Mouse (Mus musculus): ENCODE results near the gene Hbp1. TPM values are rescaled to one million over a fixed set of nuclear protein-coding genes. Genes with fewer than 3 reads are reported as not detected.

Hbp1 gene
- total and polyA plus RNA-seq, 2 experiments, result 57.3 to 117 TPM

DNA sequence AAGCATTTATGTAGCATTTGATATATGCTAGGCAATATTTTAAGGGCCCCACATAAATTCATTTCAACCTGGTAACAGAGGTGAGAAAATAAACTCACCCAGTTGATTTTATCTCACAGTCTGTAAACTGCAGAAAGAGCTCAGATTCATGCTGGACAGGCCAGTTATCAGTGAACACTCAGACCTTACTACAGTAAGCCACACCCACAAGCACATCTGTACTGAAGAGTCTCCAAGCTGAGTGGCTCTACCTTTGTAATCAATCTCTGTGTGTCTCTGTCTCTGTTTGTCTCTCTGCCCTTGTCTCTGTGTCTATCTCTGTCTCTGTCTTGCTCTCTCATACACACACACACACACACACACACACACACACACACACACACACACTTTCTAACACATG lies 39.4 kb upstream of the Hbp1 start:
- TF ChIP-seq POLR2A (IDR thresholded peaks at IDR 0.05; ENCODE audit: extremely low read depth, insufficient read depth, low read length) (no peak), CTCF (IDR thresholded peaks at IDR 0.05; ENCODE audit: low read depth, low read length) (no peak)
- H3K4me3 ChIP-seq (ENCODE audit: insufficient read depth, low read depth, low read length), result no peak overlapping the region
- H3K9ac ChIP-seq (ENCODE audit: low read depth, low read length), result no peak overlapping the region
- no peaks in the 10 kb centered on the region for H3K79me2 ChIP-seq (ENCODE audit: control insufficient read depth, insufficient read depth, low read length)
- no peak overlapping the region for H3K27ac ChIP-seq (replicated peaks; ENCODE audit: insufficient read depth, low read depth, low read length)
- H3K36me3 ChIP-seq (ENCODE audit: control insufficient read depth, insufficient read depth, low read length), result no peaks in the 10 kb centered on the region
- H3K4me1 ChIP-seq (ENCODE audit: control insufficient read depth, insufficient read depth, low read length), result no peaks in the 10 kb centered on the region
- no peaks in the 10 kb centered on the region for H3K27me3 ChIP-seq (ENCODE audit: control insufficient read depth, insufficient read depth, low read length)
- DNase-seq (ENCODE audit: extremely low read depth, low read depth, low spot score), result no peak

DNA sequence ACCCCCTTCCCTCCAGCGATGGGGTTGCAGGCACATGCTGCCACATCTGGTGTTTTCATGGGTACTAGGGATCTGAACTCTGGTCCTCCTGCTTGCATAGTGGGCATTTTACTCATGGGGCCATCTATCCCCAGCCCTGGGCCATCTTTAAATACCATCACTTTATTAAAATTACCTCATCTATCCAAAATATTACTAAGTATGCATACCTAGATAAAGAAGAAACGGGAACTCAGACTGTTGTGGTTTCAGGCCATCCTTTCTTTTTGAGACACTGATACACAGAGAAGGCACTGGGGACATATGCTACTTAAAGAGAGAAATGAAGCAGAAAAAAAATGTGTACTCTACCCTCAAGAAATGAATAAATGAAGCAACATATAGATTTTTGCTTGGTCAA lies 36.1 kb upstream of the Hbp1 start:
- Histone ChIP-seq H3K4me1 (ENCODE audit: control insufficient read depth, insufficient read depth, low read length) (no peaks in the 10 kb centered on the region), H3K36me3 (ENCODE audit: control insufficient read depth, insufficient read depth, low read length) (no peaks in the 10 kb centered on the region), H3K79me2 (ENCODE audit: control insufficient read depth, insufficient read depth, low read length) (no peaks in the 10 kb centered on the region), H3K9ac (ENCODE audit: low read depth, low read length) (no peak overlapping the region), H3K4me3 (ENCODE audit: insufficient read depth, low read depth, low read length) (no peak overlapping the region), H3K27ac (replicated peaks; ENCODE audit: insufficient read depth, low read depth, low read length) (no peak overlapping the region), H3K27me3 (ENCODE audit: control insufficient read depth, insufficient read depth, low read length) (no peaks in the 10 kb centered on the region)
- TF ChIP-seq CTCF (IDR thresholded peaks at IDR 0.05; ENCODE audit: low read depth, low read length) (no peak), POLR2A (IDR thresholded peaks at IDR 0.05; ENCODE audit: extremely low read depth, insufficient read depth, low read length) (no peak)
- no peak for DNase-seq (ENCODE audit: extremely low read depth, low read depth, low spot score)
- WGBS, result 86% methylated on average over 2 of the region's 2 CpGs

DNA sequence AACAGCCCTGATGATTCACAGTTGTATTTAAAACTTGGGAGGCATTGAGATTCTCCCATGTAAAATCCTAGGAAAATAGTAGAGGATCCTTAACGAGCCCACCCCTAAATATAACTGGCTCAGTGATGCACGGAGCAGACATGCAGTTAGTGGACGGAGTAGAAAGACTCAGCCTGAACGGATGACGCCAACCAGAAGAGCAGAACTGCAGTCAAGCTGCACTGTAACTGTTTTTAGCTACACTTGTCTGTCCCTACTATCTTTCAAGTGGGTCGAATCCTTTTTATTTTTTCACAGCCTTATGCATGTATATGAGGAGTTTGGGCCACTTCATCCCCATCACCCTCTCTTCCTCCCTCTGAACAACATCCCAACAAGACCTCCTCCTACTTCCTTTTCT lies 35.4 kb upstream of the Hbp1 start:
- no peaks in the 10 kb centered on the region for H3K36me3 ChIP-seq (ENCODE audit: control insufficient read depth, insufficient read depth, low read length)
- H3K4me1 ChIP-seq (ENCODE audit: control insufficient read depth, insufficient read depth, low read length), result no peaks in the 10 kb centered on the region
- H3K27me3 ChIP-seq (ENCODE audit: control insufficient read depth, insufficient read depth, low read length), result no peaks in the 10 kb centered on the region
- TF ChIP-seq CTCF (IDR thresholded peaks at IDR 0.05; ENCODE audit: low read depth, low read length) (no peak), POLR2A (IDR thresholded peaks at IDR 0.05; ENCODE audit: extremely low read depth, insufficient read depth, low read length) (no peak)
- no peak for DNase-seq (ENCODE audit: extremely low read depth, low read depth, low spot score)
- H3K4me3 ChIP-seq (ENCODE audit: insufficient read depth, low read depth, low read length), result no peak overlapping the region
- H3K27ac ChIP-seq (replicated peaks; ENCODE audit: insufficient read depth, low read depth, low read length), result no peak overlapping the region
- no peak overlapping the region for H3K9ac ChIP-seq (ENCODE audit: low read depth, low read length)
- H3K79me2 ChIP-seq (ENCODE audit: control insufficient read depth, insufficient read depth, low read length), result no peaks in the 10 kb centered on the region
- 92% methylated on average over 6 of the region's 6 CpGs for WGBS

GRCm38 (mm10) chr12:31984664-31985063 lies 34.3 kb upstream of the Hbp1 start:
- Histone ChIP-seq H3K79me2 (ENCODE audit: control insufficient read depth, insufficient read depth, low read length) (no peaks in the 10 kb centered on the region), H3K36me3 (ENCODE audit: control insufficient read depth, insufficient read depth, low read length) (no peaks in the 10 kb centered on the region), H3K27me3 (ENCODE audit: control insufficient read depth, insufficient read depth, low read length) (no peaks in the 10 kb centered on the region)

DNA sequence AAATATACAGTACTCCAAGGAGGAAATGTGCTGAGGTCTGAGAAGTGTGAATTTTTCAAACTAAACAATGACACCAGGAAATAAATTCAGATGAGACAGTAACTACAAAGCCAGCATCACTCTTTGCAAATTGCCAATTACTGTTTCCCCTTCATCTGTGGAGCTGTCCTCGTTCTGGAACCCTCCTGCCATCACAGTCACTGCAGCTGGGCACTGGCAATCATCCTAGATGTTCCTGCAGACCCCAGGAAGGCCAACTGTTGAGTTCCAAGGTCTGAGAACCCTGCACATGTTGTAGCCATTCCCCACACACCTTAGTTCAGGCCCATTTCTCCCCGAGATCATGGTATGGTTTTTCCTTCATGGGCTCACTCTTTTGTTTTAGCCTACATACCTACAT lies 33.9 kb upstream of the Hbp1 start:
- no peak overlapping the region for H3K4me3 ChIP-seq (ENCODE audit: insufficient read depth, low read depth, low read length)
- H3K9ac ChIP-seq (ENCODE audit: low read depth, low read length), result no peak overlapping the region
- H3K27ac ChIP-seq (replicated peaks; ENCODE audit: insufficient read depth, low read depth, low read length), result no peak overlapping the region
- H3K4me1 ChIP-seq (ENCODE audit: control insufficient read depth, insufficient read depth, low read length), result no peaks in the 10 kb centered on the region
- TF ChIP-seq CTCF (IDR thresholded peaks at IDR 0.05; ENCODE audit: low read depth, low read length) (no peak), POLR2A (IDR thresholded peaks at IDR 0.05; ENCODE audit: extremely low read depth, insufficient read depth, low read length) (no peak)
- WGBS, result 67% methylated on average over 2 of the region's 2 CpGs
- no peaks in the 10 kb centered on the region for H3K79me2 ChIP-seq (ENCODE audit: control insufficient read depth, insufficient read depth, low read length)
- DNase-seq (ENCODE audit: extremely low read depth, low read depth, low spot score), result no peak
- no peaks in the 10 kb centered on the region for H3K27me3 ChIP-seq (ENCODE audit: control insufficient read depth, insufficient read depth, low read length)
- no peaks in the 10 kb centered on the region for H3K36me3 ChIP-seq (ENCODE audit: control insufficient read depth, insufficient read depth, low read length)

More at GRCm38 (mm10) chr12:31984664-31985063, 34.3 kb upstream of the Hbp1 start:
- H3K9ac ChIP-seq (ENCODE audit: low read depth, low read length), result no peak overlapping the region
- 81% methylated on average over 12 of the region's 12 CpGs for WGBS
- no peak overlapping the region for H3K27ac ChIP-seq (replicated peaks; ENCODE audit: insufficient read depth, low read depth, low read length)
- TF ChIP-seq POLR2A (IDR thresholded peaks at IDR 0.05; ENCODE audit: extremely low read depth, insufficient read depth, low read length) (no peak), CTCF (IDR thresholded peaks at IDR 0.05; ENCODE audit: low read depth, low read length) (no peak)
- DNase-seq (ENCODE audit: extremely low read depth, low read depth, low spot score), result no peak
- no peak overlapping the region for H3K4me3 ChIP-seq (ENCODE audit: insufficient read depth, low read depth, low read length)
- H3K4me1 ChIP-seq (ENCODE audit: control insufficient read depth, insufficient read depth, low read length), result no peaks in the 10 kb centered on the region

GRCm38 (mm10) chr12:31983769-31984168 lies 33.4 kb upstream of the Hbp1 start:
- Histone ChIP-seq H3K27ac (replicated peaks; ENCODE audit: insufficient read depth, low read depth, low read length) (no peak overlapping the region), H3K4me1 (ENCODE audit: control insufficient read depth, insufficient read depth, low read length) (no peaks in the 10 kb centered on the region), H3K9ac (ENCODE audit: low read depth, low read length) (no peak overlapping the region), H3K79me2 (ENCODE audit: control insufficient read depth, insufficient read depth, low read length) (no peaks in the 10 kb centered on the region), H3K36me3 (ENCODE audit: control insufficient read depth, insufficient read depth, low read length) (no peaks in the 10 kb centered on the region), H3K27me3 (ENCODE audit: control insufficient read depth, insufficient read depth, low read length) (no peaks in the 10 kb centered on the region), H3K4me3 (ENCODE audit: insufficient read depth, low read depth, low read length) (no peak overlapping the region)
- no peak for DNase-seq (ENCODE audit: extremely low read depth, low read depth, low spot score)
- TF ChIP-seq POLR2A (IDR thresholded peaks at IDR 0.05; ENCODE audit: extremely low read depth, insufficient read depth, low read length) (no peak), CTCF (IDR thresholded peaks at IDR 0.05; ENCODE audit: low read depth, low read length) (no peak)
- 89% methylated on average over 6 of the region's 6 CpGs for WGBS
